Mouse (Mus musculus) megakaryocyte, embryonic 14.5 days (primary cell): ENCODE measurements around the gene Aldh16a1.

ENCODE experiments used
- FLI1 ChIP-seq: IDR thresholded peaks from 2 replicates; pipeline ENCODE4 v1.6.1; 2012; ENCODE audit warnings: low read length, inconsistent platforms, mixed read lengths
- GATA1 ChIP-seq: IDR thresholded peaks from 3 replicates; pipeline ENCODE4 v1.6.1; 2012; ENCODE audit warnings: mixed read lengths, low read length, inconsistent platforms, borderline replicate concordance

GRCm38 (mm10) chr7:45164833-45165232 is 10.4 kb upstream of the Aldh16a1 start:
- TF ChIP-seq GATA1 (no peak), FLI1 (no peak)
